Mouse (Mus musculus) liver, embryonic 14.5 days (tissue): Measurements from ENCODE around the gene Sik3.

Experiments
- CTCF ChIP-seq: IDR thresholded peaks from 2 replicates; pipeline ENCODE4 v1.5.1; 2016; ENCODE audit warnings: antibody characterized with exemption, low read depth, control low read depth
- EP300 ChIP-seq: IDR thresholded peaks from 2 replicates; pipeline ENCODE4 v1.6.1; 2016; ENCODE audit warnings: antibody characterized with exemption, low read depth

- TF ChIP-seq CTCF (no peak), EP300 (no peak)
Measured at GRCm38 (mm10) chr9:46175300-46175699, 162.7 kb downstream of the Sik3 start.
